In genomic region chr6:91704446-91704845, GRCm38 (mm10) we compare ENCODE assay signal across 19 mouse cellular contexts.
"Had no signal": no experiment of that assay in that cellular context is flagged by ENCODE, and none has a peak within 500 bp of the region (broad histone marks: within the 10 kb centered on the region; RNA-seq: fewer than 3 reads in every experiment).

No protein-coding gene starts in this region.

- H3K27me3 ChIP-seq: kidney, embryonic 15.5 days; lung, embryonic 15.5 days; neural tube, embryonic 12.5 days; neural tube, embryonic 15.5 days had no signal

- H3K27ac ChIP-seq: kidney, embryonic 15.5 days; left cerebral cortex, adult 2 months; liver, embryonic 14.5 days; lung, embryonic 15.5 days; neural tube, embryonic 12.5 days; neural tube, embryonic 15.5 days had no signal

- H3K4me2 ChIP-seq: kidney, embryonic 15.5 days; liver, embryonic 11.5 days; lung, embryonic 15.5 days; midbrain, embryonic 11.5 days; neural tube, embryonic 12.5 days; neural tube, embryonic 15.5 days had no signal

- H3K9me3 ChIP-seq: kidney, embryonic 15.5 days; neural tube, embryonic 12.5 days; neural tube, embryonic 15.5 days had no signal

- DNase-seq: kidney, adult 11 months; kidney, adult 8-10 months; kidney, postnatal 10 days; kidney, postnatal 36 days; layer of hippocampus, postnatal 36 days; lung, adult 18-20 months; lung, postnatal 10 days; lung, postnatal 36 days; midbrain, embryonic 14.5 days; retina, postnatal 1 day; thymus, adult 18-20 months had no signal

- H3K4me3 ChIP-seq: kidney, embryonic 15.5 days; left cerebral cortex, adult 2 months; lung, embryonic 15.5 days; neural tube, embryonic 12.5 days; neural tube, embryonic 15.5 days had no signal

- H3K9ac ChIP-seq: kidney, embryonic 15.5 days; liver, embryonic 14.5 days; lung, embryonic 15.5 days; neural tube, embryonic 12.5 days; neural tube, embryonic 15.5 days had no signal
